Mouse (Mus musculus): ENCODE results near the gene Ccr1l1.
"Not testable (repeated sequence)": the region's sequence is repeated elsewhere in the genome, so short reads cannot be mapped to it uniquely, and the experiment has no call there.

Ccr1l1 gene

GRCm38 (mm10) chr9:123978308-123978707 is at the start of gene Ccr1l1:
Ccr1l1 (minus strand) TSS chr9:123978408.
- DNase-seq (ENCODE audit: low spot score in 2 of 2) = no peak

- no peak for DNase-seq (ENCODE audit: low spot score in 2 of 2)
Measured at GRCm38 (mm10) chr9:124021672-124022071, 43.5 kb upstream of the Ccr1l1 start, which contains the start of gene Ccr3. Ccr3 (plus strand) TSS chr9:124021972.

- DNase-seq (ENCODE audit: low spot score in 2 of 2) = no peak
Measured at GRCm38 (mm10) chr9:124019887-124020286, 41.7 kb upstream of the Ccr1l1 start.

GRCm38 (mm10) chr9:124016048-124016447 is 37.8 kb upstream of the Ccr1l1 start:
- no peak for DNase-seq (ENCODE audit: low spot score in 2 of 2)

GRCm38 (mm10) chr9:124014985-124015652 is 36.9 kb upstream of the Ccr1l1 start:
- DNase-seq (ENCODE audit: low spot score in 2 of 2) = no peak

DNA sequence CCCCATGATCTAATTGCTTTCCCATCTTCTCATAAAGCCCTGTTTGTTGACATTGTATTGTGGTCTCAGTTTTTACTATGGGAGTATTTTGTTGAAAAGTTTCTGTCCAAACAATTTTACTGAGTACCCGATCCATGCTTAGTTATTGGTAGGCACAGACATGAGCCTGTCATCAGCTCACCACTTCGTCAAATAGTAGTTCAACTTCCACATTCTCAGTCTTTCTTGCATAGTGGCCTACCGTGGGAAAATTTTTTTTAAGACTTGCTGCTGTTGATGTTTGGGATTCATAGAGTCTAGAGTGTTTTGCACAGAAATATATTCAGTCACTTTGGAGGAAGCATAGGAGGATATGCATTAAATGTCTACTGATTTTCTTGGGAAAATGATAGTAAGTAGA is 35.1 kb upstream of the Ccr1l1 start:
- DNase-seq (ENCODE audit: low spot score in 2 of 2) = no peak

DNA sequence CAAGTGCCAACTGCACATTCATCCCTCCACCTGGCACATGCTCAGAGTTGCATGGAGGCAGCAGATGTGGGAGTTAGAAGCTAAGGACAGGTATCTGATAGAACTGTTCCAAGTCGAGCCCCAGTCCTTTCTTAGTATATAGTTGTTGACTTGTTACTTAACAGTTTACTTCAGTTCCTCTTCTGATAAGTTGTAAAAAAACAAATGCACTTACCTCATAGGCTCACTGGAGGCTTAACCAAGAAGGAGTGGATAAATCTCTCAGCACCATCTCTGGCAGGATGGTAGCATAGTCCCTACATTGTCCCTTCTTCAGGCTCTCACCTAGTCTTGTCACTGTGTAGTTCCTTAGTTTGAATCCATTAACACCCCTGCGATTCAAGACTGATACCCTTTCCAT is 34.5 kb upstream of the Ccr1l1 start:
- DNase-seq (ENCODE audit: low spot score in 2 of 2) = no peak

DNA sequence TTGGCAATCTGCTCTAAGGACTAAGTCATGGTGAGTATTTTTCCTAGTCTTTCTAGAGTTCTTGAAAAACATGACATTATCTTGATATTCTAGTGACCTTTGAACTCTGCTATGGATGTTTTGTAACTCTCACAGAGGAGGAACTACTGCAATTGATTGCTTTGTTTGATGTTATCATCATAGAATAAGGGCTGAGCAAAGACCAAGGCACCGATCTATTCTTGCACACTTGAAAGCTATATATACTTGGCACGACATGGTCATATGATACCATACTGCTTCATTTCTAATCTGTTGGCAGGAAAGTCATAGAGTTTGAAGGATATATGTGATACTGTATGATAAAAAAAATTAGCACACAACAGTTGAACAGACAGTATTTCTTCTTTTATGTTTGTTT is 21.6 kb upstream of the Ccr1l1 start:
- no peak for DNase-seq (ENCODE audit: low spot score in 2 of 2)

- DNase-seq (ENCODE audit: low spot score in 2 of 2) = no peak
Measured at GRCm38 (mm10) chr9:123997719-123998118, 19.5 kb upstream of the Ccr1l1 start.

DNA sequence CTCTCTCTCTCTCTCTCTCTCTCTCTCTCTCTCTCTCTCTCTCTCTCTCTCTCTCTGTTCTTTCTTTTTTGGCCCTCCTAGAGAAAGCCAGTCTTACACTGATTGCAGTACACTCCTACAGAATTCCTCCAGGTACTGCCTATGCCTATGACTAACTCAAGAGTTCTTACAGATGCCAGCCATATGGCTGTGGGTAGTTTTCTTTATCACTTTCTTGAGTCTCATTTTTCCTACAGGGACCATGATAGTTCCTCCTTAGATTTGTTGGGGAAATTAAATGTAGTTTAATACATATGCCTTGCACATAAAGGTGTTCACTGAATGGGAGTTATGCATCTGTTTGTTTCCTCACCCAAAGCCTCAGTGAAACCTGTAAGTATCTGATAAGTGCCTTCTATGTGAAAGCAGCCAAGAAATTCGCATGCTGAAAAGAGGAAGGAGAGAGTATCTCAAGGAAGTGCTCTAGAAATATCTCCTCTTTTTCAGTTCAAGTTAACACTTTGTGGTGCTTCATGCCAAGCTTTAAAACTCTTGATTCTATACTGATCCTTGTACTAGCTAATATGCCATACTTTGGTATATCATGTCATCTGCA is 13.2 kb upstream of the Ccr1l1 start:
- peak; percentile 27 to 63 for DNase-seq (ENCODE audit: low spot score in 2 of 2)

DNA sequence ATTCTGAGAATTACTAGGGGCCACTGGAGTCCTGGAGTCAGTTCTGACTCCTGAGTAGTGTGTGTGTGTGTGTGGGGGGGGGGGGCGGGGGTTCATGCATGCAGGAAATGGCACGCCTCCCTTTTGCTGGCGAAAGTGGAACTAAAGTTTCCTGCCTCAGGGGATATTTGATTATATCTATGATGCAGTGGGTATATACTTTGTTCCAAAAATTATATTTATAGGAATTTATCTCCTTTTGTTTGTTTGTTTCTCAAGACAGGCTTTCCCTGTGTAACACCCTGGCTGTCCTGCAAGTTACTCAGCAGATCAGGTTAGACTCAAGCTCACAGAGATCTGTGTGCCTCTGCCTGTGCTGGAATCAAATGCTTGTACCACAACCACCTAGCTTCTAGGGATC is 11.5 kb upstream of the Ccr1l1 start:
- peak; percentile 50 to 67 for DNase-seq (ENCODE audit: low spot score in 2 of 2)

DNA sequence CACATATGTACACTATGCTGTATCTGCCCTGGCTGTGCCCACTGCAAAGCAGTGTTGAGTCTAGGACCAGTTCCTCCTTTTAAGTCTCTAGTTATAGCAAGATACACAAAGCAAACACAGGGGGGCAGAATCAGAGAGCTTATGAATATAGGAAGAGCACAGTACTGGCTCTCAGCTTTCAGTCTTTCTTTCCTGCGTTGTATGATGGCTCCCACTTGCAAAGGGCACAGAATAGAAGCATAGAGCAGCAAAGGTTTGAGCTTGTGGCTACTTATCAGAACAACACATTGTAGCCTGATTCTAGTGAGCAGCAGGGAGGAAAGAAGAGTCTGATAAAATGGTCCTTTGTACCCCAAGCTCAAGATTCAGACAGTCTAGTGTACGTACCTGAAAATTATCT is 8.0 kb upstream of the Ccr1l1 start:
- DNase-seq (ENCODE audit: low spot score in 2 of 2) = peak; percentile 79 to 87

DNA sequence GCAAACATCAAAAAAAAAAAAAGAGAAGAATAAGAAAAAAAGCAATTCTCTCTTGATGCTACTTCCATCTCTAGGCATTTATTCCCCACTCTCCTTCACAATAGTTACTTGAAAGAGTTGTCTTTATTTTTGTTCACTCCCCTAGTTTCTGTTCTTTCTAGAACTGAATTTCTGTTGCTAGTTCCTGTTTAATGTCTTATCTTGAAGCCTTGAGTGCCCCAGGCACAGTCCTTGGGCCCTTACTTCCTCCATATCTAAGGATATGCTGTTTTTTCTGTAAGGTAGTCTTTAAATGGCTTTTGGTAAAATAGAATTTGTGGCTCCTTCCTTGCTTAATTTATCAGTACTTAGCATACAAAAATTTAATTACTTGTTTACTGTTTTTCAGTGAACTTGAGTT is 6.7 kb upstream of the Ccr1l1 start:
- peak; percentile 34 to 40 for DNase-seq (ENCODE audit: low spot score in 2 of 2)

- DNase-seq (ENCODE audit: low spot score in 2 of 2) = no peak
Measured at GRCm38 (mm10) chr9:123982720-123983119, 4.5 kb upstream of the Ccr1l1 start.

GRCm38 (mm10) chr9:123981909-123982308 is 3.7 kb upstream of the Ccr1l1 start:
- no peak for DNase-seq (ENCODE audit: low spot score in 2 of 2)

DNA sequence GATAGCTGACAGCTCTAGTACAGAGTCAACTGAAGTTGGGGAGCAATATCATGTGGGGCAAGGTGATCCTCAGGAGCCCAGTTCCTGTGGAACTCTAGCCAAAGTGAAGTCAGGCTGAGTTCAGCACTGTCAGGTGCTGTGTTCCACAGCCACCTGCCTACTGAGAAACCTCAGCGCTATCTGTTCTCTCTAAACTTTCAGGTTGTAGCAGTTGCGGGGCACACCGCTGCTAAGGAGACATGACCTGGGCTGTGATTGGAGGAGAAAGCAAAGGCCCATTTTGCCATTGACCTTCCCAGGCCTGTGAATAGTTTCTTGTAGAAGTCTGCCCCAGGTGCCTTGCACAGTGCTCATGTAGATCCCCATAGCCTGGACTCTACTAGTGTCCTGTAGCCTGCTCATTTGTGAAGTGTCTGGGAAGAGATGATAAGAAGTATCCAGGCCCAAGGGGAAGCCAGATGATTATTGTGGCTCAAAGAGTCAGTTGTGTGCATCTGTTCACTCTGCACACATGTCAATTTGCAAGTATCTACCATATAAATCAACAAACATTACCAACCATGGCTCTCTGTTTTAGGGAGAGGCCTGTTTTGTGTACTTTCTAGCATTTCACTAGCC is 2.8 kb upstream of the Ccr1l1 start:
- not testable (repeated sequence) for DNase-seq (ENCODE audit: low spot score in 2 of 2)

DNA sequence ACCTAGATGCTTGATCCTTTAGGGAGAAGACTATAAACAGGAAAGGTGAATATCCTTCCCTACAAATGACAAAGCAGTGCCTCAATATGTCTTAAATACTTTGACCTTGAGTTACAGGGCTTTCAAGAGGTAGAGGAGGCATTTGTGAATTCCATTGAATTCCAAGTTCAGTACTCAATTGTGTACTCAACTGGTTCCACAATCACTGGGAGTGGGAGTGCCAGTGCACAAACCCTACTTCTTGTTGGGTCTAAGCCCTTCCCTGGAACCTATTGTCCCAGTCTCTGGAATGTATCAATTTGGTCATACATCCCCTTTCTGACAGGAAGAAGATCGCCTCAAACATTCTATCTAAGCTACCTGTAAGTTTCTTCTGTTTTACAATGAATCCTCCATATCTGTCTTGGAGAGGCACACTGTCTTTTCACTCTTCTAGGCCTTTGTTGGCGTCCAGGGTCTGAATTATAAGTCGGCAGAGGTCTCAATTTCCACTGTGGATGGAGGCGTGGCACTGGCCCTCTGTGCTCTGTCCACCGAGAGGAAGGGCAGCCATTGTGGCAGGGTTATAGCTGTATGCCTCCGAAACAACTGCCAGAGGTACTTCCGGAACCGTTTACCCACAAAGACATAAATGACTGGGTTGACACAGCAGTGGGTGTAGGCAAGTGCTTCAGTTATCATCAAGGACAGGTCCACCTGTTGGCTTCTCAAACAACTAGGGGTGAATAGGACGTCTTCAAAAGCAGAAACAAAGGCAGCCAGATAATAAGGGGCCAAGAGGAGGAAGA is 1.1 kb downstream of the Ccr1l1 start:
- no peak for DNase-seq (ENCODE audit: low spot score in 2 of 2)

- DNase-seq (ENCODE audit: low spot score in 2 of 2) = no peak
Measured at GRCm38 (mm10) chr9:123975630-123976029, 2.6 kb downstream of the Ccr1l1 start.

- DNase-seq (ENCODE audit: low spot score in 2 of 2) = no peak
Measured at GRCm38 (mm10) chr9:123968290-123968912, 9.8 kb downstream of the Ccr1l1 start, which contains the start of gene Ccr1. Ccr1 (minus strand) TSS chr9:123968692.

GRCm38 (mm10) chr9:123966858-123967495 is 11.2 kb downstream of the Ccr1l1 start:
- DNase-seq (ENCODE audit: low spot score in 2 of 2) = not testable (repeated sequence)

- DNase-seq (ENCODE audit: low spot score in 2 of 2) = no peak
Measured at GRCm38 (mm10) chr9:123964776-123965175, 13.4 kb downstream of the Ccr1l1 start.
